Mouse (Mus musculus): Measurements from ENCODE around the gene Zfyve19. TPM values are rescaled to one million over a fixed set of nuclear protein-coding genes. Genes with fewer than 3 reads are reported as not detected.

Gene Zfyve19
- total RNA-seq, 1 experiment, result 19.8 TPM

DNA sequence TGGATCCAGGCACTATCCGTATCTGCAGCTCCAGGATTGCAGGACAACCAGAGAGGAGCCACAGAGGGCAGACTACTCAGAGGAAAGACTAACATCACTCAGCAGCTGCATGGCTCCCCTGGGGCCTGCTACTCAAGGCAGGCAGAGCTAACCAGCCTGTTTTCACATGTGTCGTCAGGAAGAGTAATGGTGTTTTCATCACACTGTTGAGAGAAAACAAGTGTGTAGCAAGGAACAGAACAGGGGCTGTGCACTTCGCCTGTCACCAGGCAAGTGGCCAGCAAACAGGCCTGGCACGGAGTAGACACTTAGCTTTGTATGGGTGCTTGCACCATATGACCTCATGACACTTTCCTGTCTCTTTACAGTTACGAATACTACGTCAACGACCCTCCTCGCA is 36.8 kb upstream of the Zfyve19 start:
- Histone ChIP-seq H3K4me1 (ENCODE audit: control insufficient read depth in 2 of 2, insufficient read depth in 2 of 2, low read length in 2 of 2, poor library complexity in 1 of 2) (peaks cover 0 to 5% of the 10 kb centered on the region in 2 experiments; a peak in 1 of 4 replicates), H3K9me3 (ENCODE audit: control insufficient read depth, insufficient read depth, low read depth, low read length) (no peaks in the 10 kb centered on the region), H3K9ac (ENCODE audit: insufficient read depth, low read depth, low read length, poor library complexity, severe bottlenecking) (no peak overlapping the region), H3K4me3 (ENCODE audit: insufficient read depth in 1 of 2, low read depth in 1 of 2, low read length in 2 of 2, poor library complexity in 1 of 2, severe bottlenecking in 1 of 2) (no peak overlapping the region), H3K27ac (ENCODE audit: insufficient read depth, low read depth, low read length, poor library complexity, severe bottlenecking) (no peak overlapping the region), H3K36me3 (ENCODE audit: control insufficient read depth, insufficient read depth, low read length, poor library complexity, severe bottlenecking) (no peaks in the 10 kb centered on the region)
- TF ChIP-seq ZC3H11A (IDR thresholded peaks at IDR 0.05; ENCODE audit: borderline replicate concordance, low read depth, low read length) (no peak), HCFC1 (IDR thresholded peaks at IDR 0.05; ENCODE audit: borderline replicate concordance, insufficient read depth, low read length) (no peak), MAFK (IDR thresholded peaks at IDR 0.05; ENCODE audit: insufficient read depth, low read depth, low read length) (no peak), CHD2 (IDR thresholded peaks at IDR 0.05; ENCODE audit: low read depth, low read length) (no peak), ZNF384 (IDR thresholded peaks at IDR 0.05; ENCODE audit: low read depth, low read length) (no peak)
- no peak for DNase-seq (ENCODE audit: low read depth, low spot score)
- in situ Hi-C loops (cut with MboI; ENCODE audit: low sequenced_read_pairs in 2 of 2, unreplicated experiment in 2 of 2), result no loop called here

DNA sequence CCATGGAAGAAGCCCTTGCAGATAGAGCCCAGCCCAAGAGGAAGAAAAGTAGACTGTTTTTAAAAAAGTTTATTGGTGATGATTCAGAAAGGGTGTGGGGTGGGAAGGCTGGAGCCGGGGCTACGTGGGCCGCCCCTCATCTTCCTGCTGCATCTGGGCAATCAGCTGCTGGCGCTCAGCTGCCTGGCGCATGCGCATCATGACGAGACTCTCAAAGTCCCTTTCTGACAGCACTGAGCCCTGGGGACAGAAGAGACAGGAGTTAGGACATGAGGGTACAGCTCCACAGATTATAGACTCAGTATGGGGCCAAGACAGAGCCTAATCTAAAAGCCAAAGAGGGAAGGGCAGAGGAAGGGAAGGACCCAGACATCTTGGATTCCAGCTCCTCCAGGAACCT is 36.0 kb upstream of the Zfyve19 start:
- no peak overlapping the region for H3K9ac ChIP-seq (ENCODE audit: insufficient read depth, low read depth, low read length, poor library complexity, severe bottlenecking)
- in situ Hi-C loops (cut with MboI; ENCODE audit: low sequenced_read_pairs in 2 of 2, unreplicated experiment in 2 of 2), result no loop called here
- H3K27ac ChIP-seq (ENCODE audit: insufficient read depth, low read depth, low read length, poor library complexity, severe bottlenecking), result no peak overlapping the region

DNA sequence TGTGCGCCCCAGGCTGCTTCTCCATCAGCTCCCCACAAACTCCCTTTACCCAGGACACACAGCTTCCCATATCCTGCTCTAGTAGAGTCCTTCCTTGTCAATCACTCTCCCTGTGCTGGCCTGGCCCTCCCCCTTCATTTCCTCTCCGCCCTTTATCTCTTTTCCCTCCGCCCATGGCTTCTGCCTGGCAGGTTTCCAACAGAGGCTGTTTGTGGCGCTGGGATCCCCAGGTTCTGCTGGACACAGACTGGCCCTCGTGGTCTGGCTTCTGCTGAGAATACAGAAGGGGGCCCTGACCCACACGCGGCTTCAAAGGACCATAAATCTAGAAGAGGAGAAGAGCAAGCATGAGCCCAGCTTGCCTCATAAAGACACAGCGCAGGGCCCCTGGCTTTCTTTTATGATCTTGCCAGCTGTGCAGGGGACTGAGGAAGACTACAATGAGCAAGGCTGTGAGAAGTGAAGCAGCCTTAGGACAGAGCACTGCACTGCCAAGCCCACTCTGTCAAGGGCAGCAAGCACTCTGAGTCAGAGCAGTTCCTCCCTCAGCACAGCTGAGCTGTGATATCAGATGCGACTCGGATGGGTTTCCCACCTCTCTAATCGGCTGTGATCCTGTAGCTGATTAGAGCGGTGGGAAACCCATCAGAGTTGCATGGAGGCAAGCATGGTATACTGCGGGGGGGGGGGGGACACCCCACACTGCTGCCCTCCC is 35.4 kb upstream of the Zfyve19 start:
- Histone ChIP-seq H3K9ac (ENCODE audit: insufficient read depth, low read depth, low read length, poor library complexity, severe bottlenecking) (no peak overlapping the region), H3K4me1 (ENCODE audit: control insufficient read depth in 2 of 2, insufficient read depth in 2 of 2, low read length in 2 of 2, poor library complexity in 1 of 2) (peaks cover 0 to 2% of the 10 kb centered on the region in 2 experiments; a peak in 1 of 4 replicates), H3K36me3 (ENCODE audit: control insufficient read depth, insufficient read depth, low read length, poor library complexity, severe bottlenecking) (no peaks in the 10 kb centered on the region), H3K4me3 (ENCODE audit: insufficient read depth in 1 of 2, low read depth in 1 of 2, low read length in 2 of 2, poor library complexity in 1 of 2, severe bottlenecking in 1 of 2) (no peak overlapping the region), H3K27ac (ENCODE audit: insufficient read depth, low read depth, low read length, poor library complexity, severe bottlenecking) (no peak overlapping the region), H3K9me3 (ENCODE audit: control insufficient read depth, insufficient read depth, low read depth, low read length) (no peaks in the 10 kb centered on the region)
- in situ Hi-C loops (cut with MboI; ENCODE audit: low sequenced_read_pairs in 2 of 2, unreplicated experiment in 2 of 2), result no loop called here
- TF ChIP-seq ZNF384 (IDR thresholded peaks at IDR 0.05; ENCODE audit: low read depth, low read length) (no peak), MAFK (IDR thresholded peaks at IDR 0.05; ENCODE audit: insufficient read depth, low read depth, low read length) (no peak), CHD2 (IDR thresholded peaks at IDR 0.05; ENCODE audit: low read depth, low read length) (no peak), ZC3H11A (IDR thresholded peaks at IDR 0.05; ENCODE audit: borderline replicate concordance, low read depth, low read length) (no peak), HCFC1 (IDR thresholded peaks at IDR 0.05; ENCODE audit: borderline replicate concordance, insufficient read depth, low read length) (no peak)
- DNase-seq (ENCODE audit: low read depth, low spot score), result no peak

More for the DNA sequence above, 36.0 kb upstream of the Zfyve19 start:
- no peak for DNase-seq (ENCODE audit: low read depth, low spot score)
- Histone ChIP-seq H3K4me3 (ENCODE audit: insufficient read depth in 1 of 2, low read depth in 1 of 2, low read length in 2 of 2, poor library complexity in 1 of 2, severe bottlenecking in 1 of 2) (no peak overlapping the region), H3K4me1 (ENCODE audit: control insufficient read depth in 2 of 2, insufficient read depth in 2 of 2, low read length in 2 of 2, poor library complexity in 1 of 2) (peaks cover 0 to 2% of the 10 kb centered on the region in 2 experiments; a peak in 1 of 4 replicates), H3K36me3 (ENCODE audit: control insufficient read depth, insufficient read depth, low read length, poor library complexity, severe bottlenecking) (no peaks in the 10 kb centered on the region), H3K9me3 (ENCODE audit: control insufficient read depth, insufficient read depth, low read depth, low read length) (no peaks in the 10 kb centered on the region)
- TF ChIP-seq ZNF384 (IDR thresholded peaks at IDR 0.05; ENCODE audit: low read depth, low read length) (no peak), MAFK (IDR thresholded peaks at IDR 0.05; ENCODE audit: insufficient read depth, low read depth, low read length) (no peak), HCFC1 (IDR thresholded peaks at IDR 0.05; ENCODE audit: borderline replicate concordance, insufficient read depth, low read length) (no peak), ZC3H11A (IDR thresholded peaks at IDR 0.05; ENCODE audit: borderline replicate concordance, low read depth, low read length) (no peak), CHD2 (IDR thresholded peaks at IDR 0.05; ENCODE audit: low read depth, low read length) (no peak)

DNA sequence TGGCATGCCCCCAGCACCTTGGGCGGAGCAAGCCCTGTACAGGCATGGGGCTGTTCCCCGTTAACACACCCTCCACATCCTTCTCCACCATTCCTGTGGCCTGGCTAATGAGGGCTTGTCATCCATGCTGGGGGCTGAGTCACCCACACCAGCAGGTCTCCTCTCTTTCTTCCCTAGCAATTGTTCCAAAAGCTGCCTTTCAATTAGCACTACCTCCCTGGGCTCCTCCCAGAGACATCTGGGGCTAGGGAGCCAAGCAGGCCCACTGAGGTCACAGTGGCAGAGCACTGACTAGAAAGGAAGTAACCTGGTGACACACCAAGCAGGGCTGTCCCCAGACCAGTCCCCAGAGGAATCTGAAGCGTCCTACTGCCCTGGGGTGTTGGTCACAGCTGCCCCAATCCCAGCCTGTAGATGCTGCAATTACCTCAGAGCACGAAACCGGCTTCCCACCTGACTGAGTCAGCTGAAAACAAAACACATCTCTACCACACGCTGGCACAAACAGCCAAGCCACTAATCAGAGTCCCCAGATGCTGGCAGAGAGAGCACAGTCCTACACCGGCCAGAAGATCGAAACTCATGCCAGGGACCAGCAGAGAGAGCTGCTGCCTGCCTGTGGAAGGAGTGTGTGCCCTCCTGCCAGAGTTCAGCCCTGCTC is 34.3 kb upstream of the Zfyve19 start, which contains the start of gene Gm14137:
TSS of gene Gm14137 (plus strand) at position 519 of the 661 bp plus-strand sequence.
- Histone ChIP-seq H3K27ac (ENCODE audit: insufficient read depth, low read depth, low read length, poor library complexity, severe bottlenecking) (no peak within 1 kb of the TSS), H3K36me3 (ENCODE audit: control insufficient read depth, insufficient read depth, low read length, poor library complexity, severe bottlenecking) (no peaks in the 10 kb centered on the region), H3K4me3 (ENCODE audit: insufficient read depth in 1 of 2, low read depth in 1 of 2, low read length in 2 of 2, poor library complexity in 1 of 2, severe bottlenecking in 1 of 2) (no peak within 1 kb of the TSS), H3K4me1 (ENCODE audit: control insufficient read depth in 2 of 2, insufficient read depth in 2 of 2, low read length in 2 of 2, poor library complexity in 1 of 2) (peaks cover 0 to 2% of the 10 kb centered on the region in 2 experiments; a peak in 1 of 4 replicates), H3K9ac (ENCODE audit: insufficient read depth, low read depth, low read length, poor library complexity, severe bottlenecking) (no peak within 1 kb of the TSS), H3K9me3 (ENCODE audit: control insufficient read depth, insufficient read depth, low read depth, low read length) (no peaks in the 10 kb centered on the region)
- no peak for DNase-seq (ENCODE audit: low read depth, low spot score)
- in situ Hi-C loops (cut with MboI; ENCODE audit: low sequenced_read_pairs in 2 of 2, unreplicated experiment in 2 of 2), result no loop called here
- TF ChIP-seq ZNF384 (IDR thresholded peaks at IDR 0.05; ENCODE audit: low read depth, low read length) (no peak), CHD2 (IDR thresholded peaks at IDR 0.05; ENCODE audit: low read depth, low read length) (no peak), HCFC1 (IDR thresholded peaks at IDR 0.05; ENCODE audit: borderline replicate concordance, insufficient read depth, low read length) (no peak), ZC3H11A (IDR thresholded peaks at IDR 0.05; ENCODE audit: borderline replicate concordance, low read depth, low read length) (no peak), MAFK (IDR thresholded peaks at IDR 0.05; ENCODE audit: insufficient read depth, low read depth, low read length) (no peak)
